Mouse (Mus musculus): ENCODE data around the gene Mb. TPM values are rescaled to one million over a fixed set of nuclear protein-coding genes. Genes with fewer than 3 reads are reported as not detected.

Mb gene
- total RNA-seq, 2 experiments from 2014 or later: 2,592 to 3,528 TPM

DNA sequence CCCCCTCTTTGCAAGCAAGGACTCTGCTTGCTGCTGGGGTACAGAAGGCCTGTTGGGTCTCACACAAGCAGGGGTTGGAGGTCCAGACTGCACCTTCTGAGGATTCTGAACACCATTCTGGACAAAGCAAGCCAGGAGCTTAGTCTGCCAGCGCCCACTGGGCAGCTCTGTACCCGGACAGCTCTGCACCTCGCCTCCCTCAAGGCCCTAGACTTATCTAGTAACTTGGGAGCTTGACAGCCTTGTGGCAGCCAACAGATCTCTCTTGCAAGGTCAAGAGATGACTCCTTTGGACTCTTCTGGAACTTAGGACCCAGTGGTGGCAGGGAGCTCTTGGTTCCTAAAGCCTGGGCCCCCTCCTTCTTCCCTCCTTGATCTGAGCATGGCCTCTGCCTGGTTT is 23.4 kb downstream of the Mb start:
- no peak for DNase-seq

DNA sequence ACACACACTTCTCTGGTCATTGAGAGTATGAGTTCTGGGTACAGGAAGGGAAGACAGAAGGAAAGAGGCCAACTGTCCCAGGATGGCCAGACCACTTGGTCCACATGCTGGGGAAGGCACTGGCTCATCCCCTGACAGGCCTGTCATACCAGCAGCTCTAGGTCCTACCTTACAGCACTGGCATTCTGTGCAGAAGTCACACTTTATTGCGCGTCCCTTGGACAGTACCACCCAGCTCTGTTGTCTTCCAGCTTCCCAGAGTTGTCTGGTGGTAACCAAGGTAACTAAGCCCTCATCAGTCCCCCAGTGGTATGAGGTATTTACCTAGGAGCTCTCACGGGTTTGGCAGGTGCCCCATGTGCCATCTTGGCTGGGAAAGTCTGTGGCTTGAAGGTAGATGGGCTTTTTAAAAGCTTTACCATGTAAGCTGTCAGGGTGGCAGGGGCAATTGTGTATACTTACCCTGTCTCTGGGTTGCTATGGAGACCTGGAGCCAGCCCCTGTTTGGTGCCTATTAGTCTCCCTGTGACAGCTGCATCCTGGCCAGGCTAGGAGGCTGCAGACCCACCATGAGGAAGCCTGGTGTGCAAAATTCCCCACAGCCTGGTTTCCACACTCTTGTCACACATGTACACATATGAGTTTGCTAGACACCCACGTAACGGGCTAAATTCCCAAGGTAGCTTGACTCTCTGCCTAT is 24.4 kb downstream of the Mb start:
- no peak for DNase-seq

- DNase-seq: peak; percentile 83
Observed at GRCm38 (mm10) chr15:77022401-77022957, 28.0 kb downstream of the Mb start.

GRCm38 (mm10) chr15:77021851-77022250 is 28.6 kb downstream of the Mb start:
- no peak for DNase-seq

GRCm38 (mm10) chr15:77021056-77021455 is 29.4 kb downstream of the Mb start:
- DNase-seq: peak; percentile 70

DNA sequence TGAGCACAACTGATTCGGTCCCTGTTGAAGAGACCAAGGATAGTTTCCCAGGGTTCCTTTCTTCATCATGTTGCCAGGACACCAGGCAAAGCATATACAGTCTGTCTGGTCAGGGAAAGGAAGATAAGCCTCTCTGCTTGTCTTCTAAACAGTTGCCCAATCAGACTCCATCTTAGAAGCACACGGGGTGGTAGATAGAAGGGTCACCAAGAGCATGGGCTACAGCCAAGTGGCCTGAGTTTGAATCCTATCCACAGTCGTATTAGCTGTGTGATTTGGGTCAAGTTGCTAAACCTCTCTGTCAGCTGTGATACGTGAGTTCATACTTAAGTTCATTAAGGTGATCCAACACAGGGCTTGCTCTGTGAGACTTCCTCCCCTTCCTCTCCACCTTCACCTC is 30.3 kb downstream of the Mb start:
- DNase-seq: no peak

- DNase-seq: no peak
Observed at GRCm38 (mm10) chr15:77019533-77019932, 30.9 kb downstream of the Mb start.

- no peak for DNase-seq
Observed at GRCm38 (mm10) chr15:77018740-77019340, 31.6 kb downstream of the Mb start.

- no peak for DNase-seq
Observed at GRCm38 (mm10) chr15:77017897-77018296, 32.6 kb downstream of the Mb start.

GRCm38 (mm10) chr15:77016509-77016908 is 34.0 kb downstream of the Mb start:
- no peak for DNase-seq

DNA sequence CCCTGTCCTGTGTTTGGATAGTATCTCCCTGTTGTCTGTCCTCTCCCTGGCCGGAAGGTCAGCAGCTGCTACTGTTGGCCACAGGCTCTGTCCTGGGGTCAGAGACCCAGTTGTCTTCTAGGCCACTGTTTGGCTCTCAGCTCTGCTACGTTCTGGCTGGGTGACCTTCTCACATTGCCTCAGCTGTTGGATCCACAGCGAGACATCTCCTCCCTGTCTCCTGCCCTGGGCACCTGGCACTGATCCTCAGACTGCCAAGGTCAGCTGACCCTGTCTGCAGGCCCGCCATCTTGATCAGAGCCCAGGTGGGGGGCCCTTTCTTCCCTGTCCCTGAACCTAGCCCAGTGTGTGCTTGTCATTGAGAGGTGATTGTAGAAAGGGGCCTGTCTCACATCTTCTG is 35.5 kb downstream of the Mb start:
- peak; percentile 87 for DNase-seq

DNA sequence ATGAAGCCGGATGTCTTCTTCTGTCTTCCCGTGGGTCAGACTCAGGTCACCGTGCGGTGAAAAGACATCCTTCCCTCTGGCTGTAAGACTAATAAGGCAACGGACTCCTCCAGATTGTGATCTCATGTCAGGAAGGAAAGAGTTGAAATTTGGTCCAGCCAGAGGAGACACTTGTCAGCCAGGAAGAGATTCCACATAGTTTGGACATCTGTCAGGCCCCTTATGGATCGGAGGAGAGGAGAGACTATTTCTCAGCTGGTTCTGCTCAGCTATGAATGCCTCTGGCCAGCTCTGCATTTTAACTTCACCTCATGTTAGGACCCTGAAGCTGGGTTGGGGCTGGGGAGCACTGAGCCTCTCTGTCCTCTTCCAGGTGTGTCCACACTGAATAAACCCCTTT is 36.0 kb downstream of the Mb start:
- DNase-seq: no peak

DNA sequence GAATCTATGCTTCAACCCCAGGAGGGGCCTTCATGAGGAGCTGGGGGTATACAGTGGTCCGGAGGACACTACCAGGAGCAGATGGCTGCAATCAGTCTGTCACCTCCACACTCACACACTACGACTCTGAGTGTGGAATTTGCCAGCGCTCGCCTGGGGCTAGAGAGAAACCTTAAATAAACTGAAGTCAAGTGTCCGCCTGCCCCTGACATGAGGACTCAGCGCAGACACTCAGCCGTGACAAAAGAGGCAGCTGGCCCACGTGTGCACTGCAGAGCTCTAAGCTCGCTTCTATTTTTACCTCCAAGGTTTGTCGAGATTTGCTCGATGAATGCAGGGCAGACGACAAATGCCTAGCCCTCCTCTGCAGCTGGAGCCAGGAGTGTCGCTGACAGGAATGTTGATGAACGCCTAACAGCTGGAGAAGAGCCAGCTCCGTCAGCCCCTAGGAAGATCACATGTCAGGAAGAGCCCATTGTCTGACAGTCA is 36.7 kb downstream of the Mb start:
- DNase-seq: peak; percentile 45

GRCm38 (mm10) chr15:77008851-77009250 is 41.6 kb downstream of the Mb start:
- DNase-seq: peak; percentile 71

- DNase-seq: peak; percentile 57
Observed at GRCm38 (mm10) chr15:77003868-77004215, 46.6 kb downstream of the Mb start.

DNA sequence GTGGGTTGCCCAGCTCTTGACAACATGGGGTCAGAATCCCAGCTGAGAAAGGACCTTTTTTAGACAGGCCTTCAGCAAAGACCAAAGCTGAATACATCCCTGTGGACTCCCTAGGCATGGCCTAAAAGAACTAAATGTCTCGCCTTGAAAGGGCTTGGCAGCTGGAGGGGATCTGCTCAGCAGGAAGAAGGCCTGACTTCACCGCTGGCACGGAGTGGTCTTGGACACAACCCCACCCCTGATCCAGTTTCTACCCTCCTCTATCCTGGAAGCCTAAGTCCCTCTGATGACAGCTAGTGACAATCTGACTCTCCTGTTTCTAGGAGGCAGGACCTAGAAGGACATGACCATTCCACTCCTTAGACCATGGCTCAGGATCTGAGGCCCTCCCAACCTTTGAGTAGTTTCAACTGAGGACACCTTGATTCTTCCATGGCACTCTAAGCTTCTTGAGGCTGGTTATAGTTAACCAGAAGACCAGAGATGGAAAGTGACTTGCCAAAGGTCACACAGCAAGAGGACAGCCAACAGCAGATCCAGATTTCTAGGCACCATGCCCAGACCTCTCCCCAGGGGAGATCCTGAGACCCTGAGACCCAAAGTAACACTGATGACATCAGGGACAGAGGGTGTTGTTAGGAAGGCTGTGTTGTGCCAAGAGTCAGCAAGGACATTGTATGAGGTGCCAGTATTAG is 47.1 kb downstream of the Mb start:
- DNase-seq: peak; percentile 82

GRCm38 (mm10) chr15:76998878-76999588 is 51.4 kb downstream of the Mb start:
- peak; percentile 62 for DNase-seq

DNA sequence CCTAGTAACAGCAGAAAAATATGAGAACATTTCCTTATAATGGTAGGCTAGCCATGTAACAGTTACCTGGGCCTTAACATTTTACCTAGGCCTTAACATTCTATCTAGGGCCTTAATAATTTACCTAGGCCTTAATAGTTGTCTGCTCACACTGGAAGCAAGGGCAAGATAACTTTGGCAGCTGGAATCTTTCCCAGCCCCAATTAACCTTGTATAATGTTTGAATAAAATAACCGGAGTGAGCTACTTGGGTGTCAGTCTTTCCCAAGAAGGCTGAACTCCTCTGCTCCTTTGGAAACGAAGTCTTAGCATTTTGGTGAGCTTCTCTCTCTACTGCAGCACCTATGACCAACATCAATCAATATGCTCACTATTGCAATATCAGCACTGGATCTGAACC is 52.4 kb downstream of the Mb start:
- DNase-seq: no peak

DNA sequence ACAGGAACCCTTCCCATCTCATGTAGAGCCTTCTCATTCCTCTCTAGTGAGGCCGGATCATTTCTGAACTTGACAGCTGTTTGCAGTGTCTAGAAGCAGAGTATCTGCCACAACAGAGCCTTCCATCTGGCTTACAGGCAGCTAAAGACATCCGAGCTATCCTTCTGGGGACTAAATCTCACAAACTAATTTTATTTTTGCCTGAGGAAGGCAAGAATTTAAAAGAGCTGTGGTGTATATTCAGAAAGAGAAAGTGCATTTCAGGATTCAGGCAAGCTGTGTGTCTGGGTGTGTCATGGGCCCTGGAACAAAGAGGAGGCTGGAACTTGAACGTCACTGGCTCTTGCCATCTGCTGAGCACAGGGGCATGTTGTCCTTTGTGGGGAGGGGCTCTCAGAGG is 56.1 kb downstream of the Mb start:
- no peak for DNase-seq

DNA sequence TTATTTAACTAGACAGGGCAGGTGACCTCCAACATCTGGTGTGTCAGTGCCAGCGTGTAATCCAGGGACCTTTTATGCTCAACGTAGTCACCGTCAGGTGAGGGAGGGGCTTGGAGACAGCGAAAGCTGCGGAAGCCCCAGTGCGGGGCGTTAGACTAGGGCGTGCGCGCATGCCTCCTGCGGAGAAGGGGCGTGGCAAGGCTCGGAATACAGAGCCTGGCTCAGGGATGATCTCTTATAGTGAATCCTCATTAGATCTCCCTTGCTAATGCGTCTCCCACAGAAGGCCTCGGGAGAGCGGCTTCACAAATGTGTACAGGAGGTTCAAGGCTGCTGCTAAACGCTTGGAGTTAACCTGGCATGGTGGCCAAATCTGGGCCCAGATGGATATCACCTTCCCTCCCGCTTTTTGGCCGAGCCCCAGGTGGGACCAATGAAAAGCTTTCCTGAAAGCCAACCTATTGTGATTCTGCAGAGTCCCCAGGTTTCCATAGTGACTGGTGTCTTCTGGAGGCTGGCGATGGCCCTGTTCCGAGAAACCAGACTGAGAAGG is 62.9 kb downstream of the Mb start:
- no peak for DNase-seq

GRCm38 (mm10) chr15:76987137-76987536 is 63.3 kb downstream of the Mb start:
- DNase-seq: no peak

DNA sequence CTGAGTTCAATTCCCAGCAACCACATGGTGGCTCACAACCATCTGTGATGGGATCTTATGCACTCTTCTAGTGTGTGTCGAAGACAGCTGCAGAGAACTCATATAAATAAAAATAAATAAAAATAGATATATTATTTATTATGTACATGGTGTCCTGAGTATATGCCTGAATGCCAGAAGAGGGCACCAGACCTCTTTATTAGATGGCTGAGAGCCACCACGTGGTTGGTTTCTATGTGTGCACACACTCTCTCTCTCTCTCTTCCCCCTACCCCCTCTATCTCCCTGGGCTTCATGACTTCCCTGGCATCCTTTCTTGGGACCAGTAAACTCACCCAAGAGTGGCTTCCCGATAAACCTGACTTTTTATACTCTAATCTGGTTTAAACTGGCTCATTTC is 67.7 kb downstream of the Mb start:
- no peak for DNase-seq

Measured in gastrocnemius, postnatal 25 days (tissue).